Mouse (Mus musculus): ENCODE data around the gene Csnk1e.

The Csnk1e gene

DNA sequence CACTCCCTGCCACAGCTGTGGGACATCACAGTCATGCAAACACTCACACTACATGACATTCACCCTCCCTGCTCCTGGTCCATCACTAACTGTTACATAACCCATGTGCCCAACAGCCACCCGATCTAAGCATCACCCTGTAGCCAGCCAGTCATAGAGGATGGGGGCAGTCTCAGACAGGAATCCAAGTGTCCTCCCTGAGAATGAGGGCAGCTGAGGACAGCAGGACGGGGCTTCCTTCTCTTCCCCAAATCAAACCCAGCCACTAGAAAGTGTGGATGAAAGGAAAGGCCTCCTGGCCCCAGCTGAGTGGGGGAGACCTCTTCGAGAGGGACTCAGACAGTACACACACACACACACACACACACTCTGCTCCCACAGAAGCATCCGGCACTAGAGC lies 60.5 kb downstream of the Csnk1e start:
- DNase-seq (ENCODE audit: low spot score): no peak

DNA sequence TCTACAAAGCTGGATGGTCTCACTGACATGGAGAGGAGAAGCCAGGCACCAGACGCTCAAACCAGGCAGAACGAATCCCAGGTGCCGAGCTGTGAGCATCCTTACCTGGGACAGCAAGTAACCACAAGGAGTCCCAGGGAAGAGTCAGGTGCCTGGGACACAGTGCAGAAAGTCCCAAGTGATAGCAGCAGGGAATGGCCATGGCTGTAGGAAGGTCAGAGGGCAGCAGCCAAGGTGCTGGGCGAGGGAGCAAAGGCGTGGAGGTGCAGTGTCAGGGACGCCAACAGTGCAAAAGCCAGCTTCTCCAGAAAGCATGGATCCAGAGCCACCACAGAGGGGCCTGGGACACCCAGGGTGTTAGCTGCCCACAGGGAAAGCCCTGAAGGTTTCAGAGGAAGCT lies 62.3 kb downstream of the Csnk1e start:
- DNase-seq (ENCODE audit: low spot score): no peak

DNA sequence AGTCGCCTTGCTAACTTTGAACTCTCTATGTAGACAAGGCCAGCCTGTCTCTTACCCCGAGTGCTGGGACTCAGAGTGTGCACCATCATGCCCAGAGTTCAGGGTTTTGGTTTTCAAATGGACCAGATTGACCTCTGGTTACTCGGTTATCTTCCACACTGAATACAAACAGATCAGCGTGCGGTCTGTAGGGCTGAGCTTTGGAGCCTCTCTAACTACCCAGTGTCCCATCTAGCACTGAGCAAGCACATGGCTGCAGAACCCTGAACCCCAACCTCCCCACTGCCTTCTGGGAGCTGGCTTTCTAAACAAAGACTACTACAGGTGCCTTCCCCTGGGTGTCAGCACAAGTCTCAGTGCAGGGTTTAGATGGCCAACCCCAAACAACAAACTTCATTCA lies 62.8 kb downstream of the Csnk1e start:
- DNase-seq (ENCODE audit: low spot score): no peak

DNA sequence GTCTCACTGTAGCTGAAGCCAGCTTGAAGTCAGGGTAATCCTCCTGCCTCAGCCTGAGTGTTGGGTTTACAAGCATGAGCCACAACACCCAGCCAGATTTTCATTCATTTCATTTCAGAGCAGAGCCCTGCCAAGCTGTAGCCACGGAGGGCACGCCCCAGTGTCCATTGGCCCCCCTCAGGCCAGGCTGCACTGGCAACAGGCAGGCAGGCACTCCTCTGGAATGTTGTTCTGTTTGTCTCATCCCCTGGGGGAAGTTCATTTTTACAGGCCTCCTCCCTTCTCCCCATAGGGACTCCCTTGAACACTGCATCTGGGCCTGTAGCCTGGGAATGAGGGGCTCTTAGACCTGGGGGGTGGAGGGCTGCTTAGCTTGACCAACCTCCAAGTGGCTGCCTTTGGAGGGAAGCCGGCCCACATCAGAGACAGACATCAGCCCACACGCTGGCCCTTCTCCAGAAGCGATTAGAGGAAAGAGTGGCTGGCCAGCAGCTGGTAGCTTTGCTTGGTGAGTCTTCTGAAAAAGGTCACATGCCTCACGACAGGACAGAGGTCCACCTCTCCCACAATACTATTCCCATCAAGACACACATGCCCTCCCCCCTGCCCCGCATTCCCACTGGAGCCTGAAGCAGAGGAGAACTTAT lies 63.8 kb downstream of the Csnk1e start:
- DNase-seq (ENCODE audit: low spot score): peak; percentile 67

DNA sequence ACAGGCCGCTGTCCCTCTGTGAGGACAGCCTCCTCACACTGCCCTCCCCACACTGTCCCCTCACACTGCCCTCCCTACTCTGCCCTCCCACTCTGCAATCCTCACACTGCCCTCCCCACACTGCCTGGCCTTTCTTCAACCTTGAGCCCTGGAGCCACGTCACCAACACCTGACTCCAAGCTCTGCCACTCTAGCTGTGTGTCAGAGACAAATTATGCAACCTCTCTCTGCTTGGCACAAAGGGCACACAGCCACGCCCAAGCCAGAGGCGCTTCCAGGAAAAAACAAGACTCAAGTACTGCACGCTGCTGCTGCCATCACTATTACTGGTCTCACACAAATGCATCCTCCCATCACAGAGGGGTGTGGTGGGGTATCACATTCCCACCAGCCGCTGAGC lies 64.9 kb downstream of the Csnk1e start:
- DNase-seq (ENCODE audit: low spot score): no peak

DNA sequence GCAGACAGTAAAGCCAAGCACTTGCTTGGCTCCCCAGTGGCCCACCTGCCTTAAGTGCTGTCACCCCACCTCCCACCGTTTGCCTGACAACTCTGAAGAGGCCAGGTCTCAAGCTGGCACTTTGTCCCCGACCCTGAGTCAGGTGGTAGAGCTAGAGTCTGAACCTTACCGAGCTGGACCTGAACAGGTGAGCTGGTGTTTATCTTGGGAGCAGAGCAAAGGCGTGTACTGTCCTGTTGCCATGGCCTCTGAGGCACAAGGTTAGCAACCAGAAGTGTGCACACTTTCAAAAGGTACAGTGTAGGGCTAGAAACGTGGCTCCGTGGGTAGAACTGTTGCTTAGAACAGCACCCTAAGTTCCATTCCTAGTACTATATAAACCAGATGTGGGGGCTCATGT lies 67.2 kb downstream of the Csnk1e start:
- DNase-seq (ENCODE audit: low spot score): no peak

DNA sequence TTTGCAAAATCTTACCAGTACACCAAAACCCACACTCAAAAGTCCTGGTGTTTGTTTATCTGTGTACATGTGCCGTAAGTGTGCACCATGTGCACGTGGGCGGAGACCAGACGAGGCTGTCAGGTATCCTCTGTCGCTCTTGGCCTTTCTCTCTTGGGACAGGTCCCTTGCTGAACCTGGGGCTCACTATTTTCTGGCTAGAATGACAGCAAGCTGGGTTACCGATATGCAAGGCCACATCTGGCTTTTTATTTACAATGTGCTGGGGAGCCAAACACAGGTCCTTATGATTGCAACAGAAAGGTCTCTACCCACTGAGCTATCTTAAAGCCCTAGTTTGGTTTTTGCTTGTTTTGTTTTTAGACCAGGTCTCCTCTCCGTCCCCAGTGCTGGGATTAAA lies 67.8 kb downstream of the Csnk1e start:
- DNase-seq (ENCODE audit: low spot score): no peak

DNA sequence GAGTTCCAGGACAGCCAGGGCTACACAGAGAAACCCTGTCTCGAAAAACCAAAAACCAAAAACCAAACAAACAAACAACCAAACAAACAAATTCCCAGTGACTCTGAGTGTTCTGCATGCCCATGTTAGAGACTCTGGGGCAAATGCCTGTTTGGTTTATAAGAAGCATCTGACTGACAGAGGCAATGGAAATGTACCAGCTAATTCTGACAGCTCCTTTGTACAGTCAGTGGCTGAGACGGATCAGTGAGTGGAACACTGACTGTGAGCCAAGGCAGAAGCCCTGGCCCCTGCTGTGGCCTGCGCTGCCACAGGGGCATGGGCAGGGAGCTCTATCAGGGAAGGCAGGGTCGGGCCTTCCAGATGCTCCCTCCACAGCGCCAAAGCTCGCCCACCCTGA lies 68.3 kb downstream of the Csnk1e start:
- no peak for DNase-seq (ENCODE audit: low spot score)

DNA sequence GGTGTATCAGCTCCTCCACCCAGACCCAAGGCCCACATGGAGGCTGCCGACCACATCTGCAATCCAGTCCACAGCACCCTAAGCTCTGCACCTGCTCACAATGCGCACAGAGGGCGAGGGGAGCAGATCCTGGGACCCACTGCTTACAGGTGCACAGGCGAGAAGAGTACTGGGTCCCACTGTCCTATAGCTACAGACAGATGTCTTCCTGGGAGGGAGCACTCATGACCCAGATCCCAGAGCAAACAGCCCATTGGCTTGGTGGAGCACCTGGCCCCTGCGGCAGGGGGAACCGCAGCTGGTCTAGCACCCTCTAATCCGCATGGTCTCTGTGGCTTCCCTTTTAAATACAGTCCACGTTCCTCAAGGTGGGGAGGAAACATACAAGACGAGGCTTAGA lies 73.7 kb downstream of the Csnk1e start:
- no peak for DNase-seq (ENCODE audit: low spot score)

DNA sequence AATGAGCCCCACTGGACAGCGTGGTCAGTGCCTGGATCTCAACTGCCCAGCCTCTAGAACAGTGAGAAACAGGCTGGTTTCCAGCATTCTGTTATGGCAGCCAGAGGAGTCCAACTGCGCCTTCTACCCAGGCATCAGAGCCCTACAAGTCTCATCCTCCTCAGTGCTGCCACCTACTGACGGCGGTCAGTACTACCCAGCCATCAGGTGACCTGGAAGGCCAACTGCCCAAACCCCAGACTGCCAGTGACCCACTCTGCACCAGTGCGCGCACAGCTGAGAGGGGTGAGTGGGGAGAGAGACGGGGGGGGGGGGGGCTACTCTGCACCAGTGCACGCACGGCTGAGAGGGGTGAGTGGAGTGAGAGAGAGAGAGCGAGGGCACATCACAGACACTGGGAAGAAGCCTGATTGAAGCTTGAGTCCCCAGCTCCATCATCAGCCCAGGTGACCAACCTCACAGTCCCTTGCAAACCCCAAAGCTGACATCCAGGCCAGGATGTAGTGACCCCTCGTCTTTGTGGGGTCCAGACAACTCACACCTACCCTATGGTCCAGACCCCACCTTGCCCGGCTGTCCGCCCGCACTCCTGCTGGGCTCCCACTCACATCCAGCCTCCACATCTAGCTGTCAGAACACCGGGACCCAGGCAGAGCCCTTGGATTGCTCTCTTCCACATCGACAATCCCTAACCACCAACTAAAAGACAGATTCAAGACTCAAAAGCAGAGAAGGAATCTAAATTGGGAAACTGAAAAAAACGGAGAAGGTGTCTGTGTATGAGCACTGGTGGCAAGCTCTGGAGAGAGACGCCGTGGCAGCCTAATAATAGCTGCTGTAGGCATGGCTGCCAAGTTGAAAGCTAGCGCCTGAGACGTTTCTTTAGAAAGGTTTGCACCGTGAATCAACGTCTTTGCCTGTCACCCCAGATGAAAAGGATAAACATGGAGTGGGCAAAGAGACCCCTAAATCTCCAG lies 74.6 kb downstream of the Csnk1e start:
- DNase-seq (ENCODE audit: low spot score): peak; percentile 79

DNA sequence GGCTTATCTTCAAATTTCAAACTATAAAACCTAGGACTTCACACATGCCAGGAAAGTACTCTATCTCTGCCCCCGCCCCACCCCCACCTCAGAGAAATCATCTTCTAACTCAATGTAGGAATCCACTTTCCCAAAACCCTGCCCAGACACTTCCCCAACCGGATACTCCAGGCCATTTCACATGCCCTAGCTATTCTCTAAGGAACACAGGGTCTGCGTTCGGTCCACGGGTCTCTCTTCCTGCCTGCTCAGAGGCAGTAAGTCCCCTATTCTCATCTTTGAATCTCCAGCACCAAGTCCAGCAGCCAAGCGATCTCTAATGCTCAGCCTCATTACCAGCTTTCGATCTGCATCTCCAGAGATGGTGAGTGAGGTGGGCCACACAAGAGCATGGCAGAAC lies 75.7 kb downstream of the Csnk1e start:
- DNase-seq (ENCODE audit: low spot score): no peak

DNA sequence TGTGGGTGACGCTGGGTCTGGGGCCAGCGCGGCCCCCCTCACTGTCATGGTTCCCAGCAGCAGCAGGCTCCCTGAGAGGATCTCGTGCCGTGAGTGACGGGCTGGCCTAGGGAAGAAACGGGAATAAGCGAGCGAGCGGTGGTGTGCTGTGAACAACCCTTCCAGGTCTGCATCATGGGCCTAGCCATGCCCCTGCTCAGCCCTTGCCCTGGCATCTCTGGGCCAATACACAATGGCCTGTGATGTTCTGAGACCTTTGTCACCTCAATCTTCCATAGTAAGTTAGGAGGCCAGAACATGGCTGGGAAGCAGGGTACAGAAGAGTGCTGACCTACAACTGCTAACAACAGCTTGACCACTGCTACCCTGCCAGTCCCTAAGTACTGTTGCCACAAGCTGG lies 76.8 kb downstream of the Csnk1e start:
- no peak for DNase-seq (ENCODE audit: low spot score)

DNA sequence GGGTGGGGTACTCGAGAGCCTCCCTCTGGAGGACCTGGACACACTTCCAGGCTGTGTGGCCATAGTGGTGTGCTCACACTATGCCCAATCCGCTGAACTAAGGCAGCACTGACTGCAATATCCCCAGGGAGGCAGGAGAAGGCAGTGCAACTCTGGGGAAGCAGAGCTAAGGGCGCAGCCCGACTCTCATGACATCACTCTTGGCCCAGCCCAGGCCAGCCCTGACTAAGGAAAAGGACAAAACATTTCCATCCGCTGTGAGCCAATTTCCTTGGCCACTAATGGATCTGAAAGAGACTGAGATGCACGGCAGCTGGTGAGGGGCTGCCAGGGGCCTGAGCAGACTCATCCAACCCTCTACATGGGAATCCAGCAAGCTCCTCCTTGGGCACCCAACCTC lies 77.7 kb downstream of the Csnk1e start:
- DNase-seq (ENCODE audit: low spot score): peak; percentile 78

DNA sequence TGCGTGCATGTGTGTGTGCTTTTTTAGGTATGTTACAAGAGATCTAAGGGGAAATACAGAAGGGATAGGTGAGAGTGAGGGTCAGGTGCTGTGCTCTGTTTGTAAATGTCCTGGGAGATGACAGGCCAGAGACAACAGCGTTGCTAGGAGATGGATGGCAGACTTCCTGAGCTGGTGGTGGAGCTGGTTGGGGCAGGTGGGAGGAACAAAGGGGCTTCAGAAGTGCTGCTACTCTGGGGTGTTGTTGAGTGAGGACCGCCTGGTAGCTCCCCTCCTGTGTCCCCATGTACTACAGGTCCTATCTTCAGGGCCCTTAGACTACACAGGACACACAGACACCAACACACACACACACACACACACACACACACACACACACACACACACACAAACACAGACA lies 80.6 kb downstream of the Csnk1e start:
- no peak for DNase-seq (ENCODE audit: low spot score)

DNA sequence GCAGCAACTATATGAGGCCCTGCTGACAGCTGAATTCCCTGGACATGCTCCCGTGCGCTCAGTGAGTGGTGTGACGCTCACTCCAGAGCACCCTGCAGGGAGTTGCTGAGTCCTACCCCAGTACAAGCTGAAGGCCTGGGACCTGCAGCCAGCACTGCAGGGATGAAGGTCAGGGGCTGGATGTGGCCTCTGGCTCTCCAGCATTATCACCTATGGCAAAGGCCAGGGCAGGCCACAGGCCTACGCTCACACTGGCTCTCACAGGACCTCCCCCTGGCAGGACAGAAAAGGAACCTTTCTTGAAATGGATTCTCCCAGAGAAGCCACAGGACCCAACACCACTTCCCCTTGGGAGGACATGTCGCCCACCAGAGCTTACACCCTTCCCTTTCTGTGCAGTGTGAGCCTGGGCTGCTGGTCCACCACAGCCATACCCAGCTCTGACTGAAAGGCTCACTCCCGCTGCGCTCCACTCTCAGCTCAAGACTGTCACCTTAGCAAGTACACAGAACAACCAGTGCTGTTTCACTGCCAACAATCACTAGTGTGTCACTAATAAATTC lies 85.0 kb downstream of the Csnk1e start:
- DNase-seq (ENCODE audit: low spot score): no peak

DNA sequence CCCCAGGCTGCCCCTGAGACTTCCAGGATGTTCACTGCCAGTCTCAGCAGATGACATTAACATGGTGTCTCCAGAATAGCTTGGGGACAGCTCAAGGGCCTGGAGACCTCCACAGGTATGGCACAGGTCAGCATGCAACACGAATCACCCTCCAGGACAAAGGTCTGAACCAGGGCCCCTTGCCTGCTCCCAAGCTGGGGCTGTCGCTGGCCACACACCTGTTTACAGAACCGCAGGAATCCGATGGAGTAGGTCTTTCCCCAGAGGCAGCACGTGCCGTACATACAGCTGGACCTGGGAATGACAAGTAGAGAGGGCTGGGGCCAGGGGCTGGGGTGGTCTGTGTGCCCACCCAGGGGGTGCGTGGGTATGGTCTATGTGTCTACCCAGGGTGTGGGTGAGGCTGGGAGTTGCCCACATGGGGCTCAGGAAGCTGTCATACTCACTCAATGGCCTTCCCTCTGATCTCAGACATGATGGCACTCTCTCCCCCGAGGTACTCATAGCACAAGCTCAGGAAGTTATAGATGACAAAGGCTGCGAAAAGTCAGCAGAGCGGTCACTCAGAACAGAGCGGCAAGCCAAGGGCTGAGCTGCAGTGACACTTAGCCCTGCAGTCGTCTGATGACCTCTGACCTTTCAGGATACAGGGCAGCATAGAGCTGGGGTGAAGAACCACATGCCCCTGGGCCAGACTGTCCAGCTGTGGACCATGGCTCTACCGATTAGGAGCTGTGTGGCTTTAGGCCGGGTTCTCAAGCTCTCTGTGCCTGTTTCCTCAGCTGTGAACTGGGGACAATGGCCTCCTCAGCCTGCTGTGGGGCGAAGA lies 85.7 kb downstream of the Csnk1e start:
- no peak for DNase-seq (ENCODE audit: low spot score)

DNA sequence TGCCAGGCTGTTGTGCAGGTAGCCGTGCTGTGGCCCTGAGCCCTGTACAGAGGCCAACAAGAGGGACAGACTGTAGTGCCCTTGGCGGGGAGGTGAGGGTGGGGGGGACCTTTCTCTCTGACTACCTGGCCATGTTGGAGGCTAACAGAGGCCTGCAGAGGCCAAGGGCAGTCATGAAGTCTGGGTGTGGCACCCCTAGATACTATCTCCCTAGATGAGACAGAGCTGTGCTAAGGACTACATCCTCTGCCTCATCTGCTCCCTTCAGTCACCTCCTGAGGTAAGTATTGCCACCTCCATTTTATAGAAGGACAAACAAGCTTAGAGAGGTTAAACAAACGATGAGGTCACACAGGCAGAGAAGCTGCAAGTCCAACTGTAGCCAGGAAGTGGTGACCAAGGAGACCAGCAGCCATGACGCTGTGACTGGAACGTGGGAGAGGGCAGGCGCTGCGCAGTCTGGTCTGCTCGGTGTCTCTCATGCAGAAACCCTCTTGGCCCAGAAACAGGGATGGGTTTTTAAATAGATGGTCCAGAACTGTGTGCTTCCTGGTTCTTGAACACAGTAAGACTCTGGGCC lies 86.4 kb downstream of the Csnk1e start:
- peak; percentile 49 for DNase-seq (ENCODE audit: low spot score)

DNA sequence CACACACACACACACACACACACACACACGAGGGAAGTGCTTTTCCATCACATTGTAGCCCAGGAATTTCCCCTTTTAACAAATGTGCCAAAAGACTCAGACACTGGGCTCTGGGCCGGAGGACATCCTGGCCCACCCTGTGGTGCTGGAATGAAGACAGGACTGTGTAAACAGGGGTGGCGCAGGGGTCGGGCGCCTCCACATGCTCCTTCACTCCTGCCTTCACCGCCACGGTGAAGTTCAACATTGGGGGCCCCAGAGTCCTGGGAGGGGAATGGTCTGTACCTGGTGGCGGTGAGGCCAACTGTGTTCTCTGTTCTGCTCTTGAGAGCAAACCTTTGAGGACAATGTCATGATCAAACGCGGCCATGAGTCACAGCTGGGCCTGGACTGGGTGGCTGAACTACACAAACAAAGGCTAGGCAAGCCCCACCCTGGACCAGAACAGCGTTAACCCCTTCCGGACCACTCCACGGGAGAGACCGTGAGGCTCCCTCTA lies 87.0 kb downstream of the Csnk1e start:
- DNase-seq (ENCODE audit: low spot score): peak; percentile 88
